Mouse (Mus musculus) B cell, adult 62 days (primary cell): ENCODE measurements around the gene Kcnj8. TPM values are rescaled to one million over a fixed set of nuclear protein-coding genes. Genes with fewer than 3 reads are reported as not detected.

Source experiments
- total RNA-seq: library from RNA; stranded (reverse); gene quantifications from 4 replicates; pipeline ENCODE4 v1.2.4, GENCODE M21; 2023

Gene Kcnj8
- not detected in 4 replicates for total RNA-seq

GRCm38 (mm10) chr6:142571055-142571618 lies at the start of gene Kcnj8:
Kcnj8 (minus strand) TSS chr6:142571614.

Other genes with a start within 250 kb of the Kcnj8 start
- not detected in 4 replicates for gene Slco1a5, start 248.6 kb downstream of the Kcnj8 start, total RNA-seq
- 20.7 to 24.3 TPM (median 23.0 TPM) in 4 replicates for gene Pyroxd1, start 226.0 kb downstream of the Kcnj8 start, total RNA-seq
- gene Recql, start 184.5 kb downstream of the Kcnj8 start, total RNA-seq: 25.1 to 35.7 TPM (median 32.0 TPM) in 4 replicates
- gene Golt1b, start 184.4 kb downstream of the Kcnj8 start, total RNA-seq: 14.6 to 26.7 TPM (median 22.6 TPM) in 4 replicates
- gene Spx, start 158.2 kb downstream of the Kcnj8 start, total RNA-seq: 0.47 to 0.82 TPM in 2 of 4 replicates, not detected in the others
- gene Gys2, start 98.5 kb downstream of the Kcnj8 start, total RNA-seq: not detected in 4 replicates
- 1.1 to 2.2 TPM in 2 of 4 replicates, not detected in the others for gene Ldhb, start 63.7 kb downstream of the Kcnj8 start, total RNA-seq
- gene Abcc9, start 130.7 kb upstream of the Kcnj8 start, total RNA-seq: 0.18 TPM in 1 of 4 replicates, not detected in the others
- gene Cmas, start 185.1 kb upstream of the Kcnj8 start, total RNA-seq: 38.9 to 46.5 TPM (median 42.0 TPM) in 4 replicates
- gene Sult6b2, start 232.9 kb upstream of the Kcnj8 start, total RNA-seq: not detected in 4 replicates